Mouse (Mus musculus): Measurements from ENCODE around the gene Yeats4.

DNA sequence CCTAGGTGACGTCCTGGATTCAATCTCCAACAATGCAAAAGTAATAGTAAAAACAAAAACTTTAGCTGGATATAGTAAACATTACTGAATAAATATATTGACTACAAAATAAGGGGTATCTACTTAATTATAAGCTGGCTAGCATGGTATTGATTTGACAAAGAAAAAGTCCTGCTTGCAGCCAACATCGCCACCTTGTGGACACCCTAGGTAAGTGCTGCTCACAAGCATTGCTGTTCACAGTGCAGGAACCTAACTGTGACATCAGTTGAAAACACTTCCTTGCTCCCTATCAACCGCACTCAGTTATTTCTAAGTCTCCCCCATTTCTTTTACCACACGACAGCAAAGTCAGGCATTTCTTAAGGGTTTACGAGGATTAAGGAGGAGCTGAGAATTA, 7.5 kb downstream of the Yeats4 start:
- no peak for TF ChIP-seq GATA1 (IDR thresholded peaks at IDR 0.05; ENCODE audit: low read length)
- no peak for TF ChIP-seq TAL1 (IDR thresholded peaks at IDR 0.05; ENCODE audit: low read length)

All from erythroblast, embryonic 14.5 days (primary cell).